Mouse (Mus musculus) embryonic fibroblast, embryonic 13.5 days (primary cell): Measurements from ENCODE around the gene Oasl2. TPM values are rescaled to one million over a fixed set of nuclear protein-coding genes. Genes with fewer than 3 reads are reported as not detected.

Experiments used
- H3K27ac ChIP-seq: 2 replicates; pipeline ENCODE4 v1.5.1; 2012; ENCODE audit warnings: low read length, control low read depth, inconsistent platforms; ENCODE audit not compliant: insufficient read depth
- H3K4me1 ChIP-seq: 2 replicates; pipeline ENCODE4 v1.6.1; 2011; ENCODE audit warnings: low read length; ENCODE audit not compliant: control insufficient read depth, insufficient read depth
- H3K4me3 ChIP-seq: 2 replicates; pipeline ENCODE4 v1.5.1; 2011; ENCODE audit warnings: mild to moderate bottlenecking, control low read depth, low read length; ENCODE audit not compliant: insufficient read depth
- CTCF ChIP-seq: IDR thresholded peaks from 2 replicates; pipeline ENCODE4 v1.5.1; 2011; ENCODE audit warnings: mild to moderate bottlenecking, control low read depth, low read length, moderate library complexity, borderline replicate concordance; ENCODE audit not compliant: insufficient read depth
- POLR2A ChIP-seq: IDR thresholded peaks from 2 replicates; pipeline ENCODE4 v1.6.1; 2011; ENCODE audit warnings: low read depth, mild to moderate bottlenecking, control low read depth, low read length, moderate library complexity
- polyA plus RNA-seq: library from polyadenylated mRNA; stranded (reverse); fragments of >200 nt; gene quantifications from 2 replicates; pipeline ENCODE4 v1.2.4, GENCODE M21; 2011; ENCODE audit warnings: low read depth; ENCODE audit not compliant: missing spikeins, insufficient read length

The Oasl2 gene
- polyA plus RNA-seq, 1 experiment, result 32.2 TPM

- Histone ChIP-seq H3K4me1 (no peaks in the 10 kb centered on the region; the same call in 1 of the 2 replicates), H3K27ac (no peak overlapping the region), H3K4me3 (no peak overlapping the region)
- TF ChIP-seq CTCF (no peak), POLR2A (no peak)
Measured at GRCm38 (mm10) chr5:114951279-114951880, 54.6 kb downstream of the Oasl2 start.

- Histone ChIP-seq H3K4me3 (no peak overlapping the region), H3K27ac (no peak overlapping the region), H3K4me1 (no peaks in the 10 kb centered on the region; the same call in 1 of the 2 replicates)
- TF ChIP-seq POLR2A, result no peak
- no peak for TF ChIP-seq CTCF
Measured at GRCm38 (mm10) chr5:114953326-114953725, 56.6 kb downstream of the Oasl2 start.

- H3K27ac ChIP-seq, result no peak overlapping the region
- TF ChIP-seq CTCF (no peak), POLR2A (no peak)
- no peaks in the 10 kb centered on the region for H3K4me1 ChIP-seq
- no peak overlapping the region for H3K4me3 ChIP-seq
Measured at GRCm38 (mm10) chr5:114958069-114958468, 61.3 kb downstream of the Oasl2 start.

Other genes starting within 250 kb of the Oasl2 start
- 1.1 and 2.0 TPM in 2 replicates for gene Trpv4, start 238.5 kb upstream of the Oasl2 start, polyA plus RNA-seq
- 46.6 TPM in 2 replicates for gene Gltp, start 206.0 kb upstream of the Oasl2 start, polyA plus RNA-seq
- 6.8 and 7.8 TPM in 2 replicates for gene Tchp, start 189.2 kb upstream of the Oasl2 start, polyA plus RNA-seq
- gene Ankrd13a, start 122.3 kb upstream of the Oasl2 start, polyA plus RNA-seq, result 85.8 and 104 TPM in 2 replicates
- 50.0 and 58.0 TPM in 2 replicates for gene Git2, start 121.4 kb upstream of the Oasl2 start, polyA plus RNA-seq
- gene 1500011B03Rik, start 73.5 kb upstream of the Oasl2 start, polyA plus RNA-seq, result 24.2 and 31.2 TPM in 2 replicates
- gene 4930519G04Rik, start 43.3 kb upstream of the Oasl2 start, polyA plus RNA-seq, result not detected in 2 replicates
- gene Gm9936, start 38.3 kb upstream of the Oasl2 start, polyA plus RNA-seq, result 0.23 TPM in 1 of 2 replicates, not detected in the other
- gene Oasl1, start 26.3 kb downstream of the Oasl2 start, polyA plus RNA-seq, result 0.47 and 0.75 TPM in 2 replicates
- 14.7 and 16.6 TPM in 2 replicates for gene 2210016L21Rik, start 45.2 kb downstream of the Oasl2 start, polyA plus RNA-seq
- gene Hnf1a, start 74.2 kb downstream of the Oasl2 start, polyA plus RNA-seq, result not detected in 2 replicates
- gene Sppl3, start 114.2 kb downstream of the Oasl2 start, polyA plus RNA-seq, result 72.7 and 85.3 TPM in 2 replicates
- gene Gm10401, start 201.4 kb downstream of the Oasl2 start, polyA plus RNA-seq, result not detected in 2 replicates
- gene Acads, start 222.4 kb downstream of the Oasl2 start, polyA plus RNA-seq, result 23.8 and 27.9 TPM in 2 replicates
- gene Unc119b, start 238.0 kb downstream of the Oasl2 start, polyA plus RNA-seq, result 18.6 and 19.8 TPM in 2 replicates